Mouse (Mus musculus) left cerebral cortex, adult 11 months (tissue): ENCODE data around the gene Hormad2.

ENCODE experiments used
- DNase-seq: peaks from one replicate; pipeline ENCODE4 v3.0.0; 2022; ENCODE audit warnings: low spot score

The Hormad2 gene

GRCm38 (mm10) chr11:4440978-4441377 is at the start of gene Hormad2:
Gene Hormad2 (minus strand): TSS chr11:4441105.
- no peak for DNase-seq

- no peak for DNase-seq
Measured at GRCm38 (mm10) chr11:4489207-4489606, 48.3 kb upstream of the Hormad2 start.

GRCm38 (mm10) chr11:4488798-4489197 is 47.9 kb upstream of the Hormad2 start:
- DNase-seq: no peak

- DNase-seq: no peak
Measured at GRCm38 (mm10) chr11:4488367-4488766, 47.5 kb upstream of the Hormad2 start.

GRCm38 (mm10) chr11:4487401-4487965 is 46.6 kb upstream of the Hormad2 start:
- no peak for DNase-seq

- DNase-seq: no peak
Measured at GRCm38 (mm10) chr11:4484541-4484940, 43.6 kb upstream of the Hormad2 start.

GRCm38 (mm10) chr11:4482641-4483040 is 41.7 kb upstream of the Hormad2 start:
- no peak for DNase-seq

GRCm38 (mm10) chr11:4476184-4476697 is 35.3 kb upstream of the Hormad2 start:
- no peak for DNase-seq

- no peak for DNase-seq
Measured at GRCm38 (mm10) chr11:4472464-4473179, 31.7 kb upstream of the Hormad2 start.

- no peak for DNase-seq
Measured at GRCm38 (mm10) chr11:4471734-4472133, 30.8 kb upstream of the Hormad2 start.

GRCm38 (mm10) chr11:4471251-4471650 is 30.3 kb upstream of the Hormad2 start:
- DNase-seq: no peak

GRCm38 (mm10) chr11:4469091-4469490 is 28.2 kb upstream of the Hormad2 start:
- no peak for DNase-seq

- DNase-seq: no peak
Measured at GRCm38 (mm10) chr11:4467436-4467835, 26.5 kb upstream of the Hormad2 start.

- no peak for DNase-seq
Measured at GRCm38 (mm10) chr11:4466191-4466590, 25.3 kb upstream of the Hormad2 start.

GRCm38 (mm10) chr11:4464616-4465015 is 23.7 kb upstream of the Hormad2 start:
- no peak for DNase-seq

- no peak for DNase-seq
Measured at GRCm38 (mm10) chr11:4464186-4464585, 23.3 kb upstream of the Hormad2 start.

- DNase-seq: no peak
Measured at GRCm38 (mm10) chr11:4462868-4463267, 22.0 kb upstream of the Hormad2 start.

GRCm38 (mm10) chr11:4461154-4461553 is 20.2 kb upstream of the Hormad2 start:
- no peak for DNase-seq

GRCm38 (mm10) chr11:4460615-4461014 is 19.7 kb upstream of the Hormad2 start:
- DNase-seq: no peak

- no peak for DNase-seq
Measured at GRCm38 (mm10) chr11:4454895-4455535, 14.1 kb upstream of the Hormad2 start.

GRCm38 (mm10) chr11:4452467-4453184 is 11.7 kb upstream of the Hormad2 start:
- no peak for DNase-seq

- peak; percentile 31 for DNase-seq
Measured at GRCm38 (mm10) chr11:4451116-4451515, 10.2 kb upstream of the Hormad2 start.
